Mouse (Mus musculus) stomach, postnatal 0 days (tissue): ENCODE data around the gene 1810013L24Rik.
A peak's percentile ranks its signal among the peaks of the same experiment; 100 is the strongest.

Experiments
- CTCF ChIP-seq: IDR thresholded peaks from 2 replicates; pipeline ENCODE4 v1.5.1; 2016; ENCODE audit warnings: antibody characterized with exemption, low read depth, mild to moderate bottlenecking, moderate library complexity
- EP300 ChIP-seq: optimal IDR thresholded peaks from 2 replicates; pipeline ENCODE3; 2016; ENCODE audit warnings: antibody characterized with exemption

DNA sequence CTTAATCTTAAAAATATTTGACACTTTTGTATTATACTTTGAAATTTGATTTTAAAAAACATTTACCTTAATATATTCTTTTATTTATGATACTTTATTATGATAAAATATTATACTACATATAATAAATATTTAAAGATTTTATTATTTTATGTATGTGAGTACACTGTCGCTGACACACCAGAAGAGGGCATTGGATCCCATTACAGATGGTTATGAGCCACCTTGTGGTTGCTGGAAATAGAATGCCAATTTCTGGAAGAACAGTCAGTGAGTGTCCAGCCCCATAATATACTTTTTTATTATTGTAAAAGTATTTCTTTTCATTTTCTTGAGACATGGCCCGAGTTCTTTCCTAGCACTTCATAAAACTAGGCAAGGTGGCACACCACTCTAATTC, 48.2 kb upstream of the 1810013L24Rik start:
- TF ChIP-seq CTCF (peak; percentile 27), EP300 (no peak)
